Mouse (Mus musculus) hindbrain, embryonic 14.5 days (tissue): ENCODE measurements around the gene Cd274. TPM values are rescaled to one million over a fixed set of nuclear protein-coding genes. Genes with fewer than 3 reads are reported as not detected.

Experiments
- ATAC-seq: fragments of 200-750 bp; cut with Nextera tagmentation; 2 replicates; pipeline ENCODE4 v1.8.0; 2017; ENCODE audit warnings: moderate number of reproducible peaks, mild to moderate bottlenecking, moderate TSS enrichment, moderate library complexity; ENCODE audit not compliant: low FRiP score
- DNase-seq: peaks from one replicate; pipeline ENCODE4 v3.0.0-alpha.2; 2015; ENCODE audit warnings: low spot score
- H3K27ac ChIP-seq: fragments of 300-500 bp; sonication (generic); 2 replicates; pipeline ENCODE4 v1.5.1; 2014; ENCODE audit warnings: mild to moderate bottlenecking, moderate library complexity
- H3K27me3 ChIP-seq: fragments of 300-500 bp; sonication (generic); 2 replicates; pipeline ENCODE4 v1.6.1; 2014; ENCODE audit warnings: mild to moderate bottlenecking, low read length, mixed read lengths; ENCODE audit not compliant: control insufficient read depth, insufficient read depth
- H3K36me3 ChIP-seq: fragments of 300-500 bp; sonication (generic); replicated peaks from 2 replicates; pipeline ENCODE4 v1.6.1; 2014; ENCODE audit not compliant: control insufficient read depth, insufficient read depth
- H3K4me1 ChIP-seq: fragments of 300-500 bp; sonication (generic); replicated peaks from 2 replicates; pipeline ENCODE4 v1.6.1; 2014; ENCODE audit warnings: antibody characterized with exemption, low read length, mixed read lengths; ENCODE audit not compliant: control insufficient read depth, insufficient read depth
- H3K4me2 ChIP-seq: fragments of 300-500 bp; sonication (generic); replicated peaks from 2 replicates; pipeline ENCODE4 v1.6.1; 2014; ENCODE audit warnings: mild to moderate bottlenecking, moderate library complexity
- H3K4me3 ChIP-seq: fragments of 300-500 bp; sonication (generic); replicated peaks from 2 replicates; pipeline ENCODE4 v1.5.1; 2014; ENCODE audit warnings: mild to moderate bottlenecking, low read length
- H3K9ac ChIP-seq: fragments of 300-500 bp; sonication (generic); 2 replicates; pipeline ENCODE4 v1.6.1; 2014
- H3K9me3 ChIP-seq: fragments of 300-500 bp; sonication (generic); 2 replicates; pipeline ENCODE4 v1.6.1; 2016; ENCODE audit warnings: low read length; ENCODE audit not compliant: control insufficient read depth
- WGBS: fragments of 180-500 bp; shearing (Covaris S2); extraction: QIAGEN DNeasy Blood & Tissue Kit; methylation state at CpG from one replicate; pipeline ENCODE4 v1.1.7; 2014; 5-methylcytosine and 5-hydroxymethylcytosine counted together
- polyA plus RNA-seq: library from polyadenylated mRNA; unstranded; fragments of >200 nt; fragmentation: Nextera tagmentation; extraction: Ambion mirVana; gene quantifications from 2 replicates; pipeline ENCODE4 v1.2.1, GENCODE M21; 2014

The Cd274 gene
- polyA plus RNA-seq, 1 experiment from 2014 or later, result 0.48 TPM

- H3K9me3 ChIP-seq, result no peaks in the 10 kb centered on the region
- no peak overlapping the region for H3K4me2 ChIP-seq
- H3K4me1 ChIP-seq, result no peaks in the 10 kb centered on the region
- H3K9ac ChIP-seq, result no peak overlapping the region
- H3K4me3 ChIP-seq, result no peak overlapping the region
- H3K36me3 ChIP-seq, result no peaks in the 10 kb centered on the region
- H3K27me3 ChIP-seq, result no peaks in the 10 kb centered on the region
- DNase-seq (no peak), ATAC-seq (no peak)
- H3K27ac ChIP-seq, result no peak overlapping the region
- 87% methylated on average over 3 of the region's 3 CpGs for WGBS
Observed at GRCm38 (mm10) chr19:29430953-29431352, 63.7 kb downstream of the Cd274 start.

GRCm38 (mm10) chr19:29436793-29437479, 69.7 kb downstream of the Cd274 start:
- 75% methylated on average over 18 of the region's 18 CpGs for WGBS
- H3K4me3 ChIP-seq, result no peak overlapping the region
- H3K4me1 ChIP-seq, result no peaks in the 10 kb centered on the region
- H3K27ac ChIP-seq, result no peak overlapping the region
- H3K27me3 ChIP-seq, result no peaks in the 10 kb centered on the region
- no peak overlapping the region for H3K9ac ChIP-seq
- H3K36me3 ChIP-seq, result no peaks in the 10 kb centered on the region
- H3K4me2 ChIP-seq, result no peak overlapping the region
- DNase-seq (no peak), ATAC-seq (no peak)
- H3K9me3 ChIP-seq, result no peaks in the 10 kb centered on the region

Other genes starting within 250 kb of the Cd274 start
- gene Jak2, start 115.6 kb upstream of the Cd274 start, polyA plus RNA-seq, result 20.3 and 23.5 TPM in 2 replicates
- gene Insl6, start 42.1 kb upstream of the Cd274 start, polyA plus RNA-seq, result 1.7 and 1.8 TPM in 2 replicates
- gene Rln1, start 32.8 kb upstream of the Cd274 start, polyA plus RNA-seq, result 3.2 and 4.4 TPM in 2 replicates
- gene Plgrkt, start 65 bp upstream of the Cd274 start, polyA plus RNA-seq, result 78.1 and 81.6 TPM in 2 replicates
- 0.15 TPM in 1 of 2 replicates, not detected in the other for gene Pdcd1lg2, start 43.5 kb downstream of the Cd274 start, polyA plus RNA-seq
- gene Ric1, start 154.8 kb downstream of the Cd274 start, polyA plus RNA-seq, result 16.5 and 17.3 TPM in 2 replicates